ENCODE assay signal across 11 mouse cellular contexts in genomic region chr12:84243076-84243770, GRCm38 (mm10). TPM values are rescaled to one million over a fixed set of nuclear protein-coding genes. Genes with fewer than 3 reads are reported as not detected.
DNase-seq lines count a peak whose midpoint lies in the region; TF ChIP-seq lines count a peak whose summit lies in the region.
"Had no signal": no experiment of that assay in that cellular context is flagged by ENCODE, and none has a peak within 500 bp of the region (broad histone marks: within the 10 kb centered on the region; RNA-seq: fewer than 3 reads in every experiment).

No protein-coding gene starts in this region.

- no peak for TF ChIP-seq CTCF in bone marrow macrophage, adult 2 months (IDR thresholded peaks at IDR 0.05; ENCODE audit: low read depth, low read length)
- no peak for TF ChIP-seq CTCF in kidney, adult 2 months (conservative IDR thresholded peaks at IDR 0.05; ENCODE audit: insufficient read depth, insufficient read length, low read depth, low read length)

- no peaks in the 10 kb centered on the region for H3K27me3 ChIP-seq in kidney, adult 2 months (replicated peaks; ENCODE audit: control insufficient read depth, insufficient read depth, low read length)
- H3K27me3 ChIP-seq: forebrain, embryonic 13.5 days had no signal

- peak; percentile 90 to 91 for DNase-seq in CD8-positive naive resting alpha-beta T cell, adult 2 months (ENCODE audit: low read depth in 2 of 2, low spot score in 2 of 2)
- peak; percentile 32 to 70 for DNase-seq in monocyte, adult 2 months (ENCODE audit: low read depth in 1 of 2, low spot score in 2 of 2)
- peak; percentile 74 to 90 for DNase-seq in thymus, adult 18-20 months
- DNase-seq in embryo, embryonic 9.5 days (ENCODE audit: extremely low spot score) = no peak
- no peak for DNase-seq in kidney, adult 2 months
- DNase-seq in frontal cortex, adult 2 months (ENCODE audit: extremely low spot score in 1 of 2, low spot score in 1 of 2) = no peak

- H3K27ac ChIP-seq in bone marrow macrophage, adult 2 months (ENCODE audit: insufficient read depth, low read depth, low read length) = peak overlapping the region; percentile 29
- H3K27ac ChIP-seq in kidney, adult 2 months (ENCODE audit: insufficient read depth, low read depth, low read length) = no peak overlapping the region
- H3K27ac ChIP-seq: embryonic facial prominence, embryonic 10.5 days; forebrain, embryonic 13.5 days; left cerebral cortex, adult 2 months had no signal

- 75% methylated on average over 7 of the region's 7 CpGs for WGBS in kidney, adult 2 months

- H3K4me3 ChIP-seq in bone marrow macrophage, adult 2 months (ENCODE audit: insufficient read depth, low read length) = no peak overlapping the region
- no peak overlapping the region for H3K4me3 ChIP-seq in kidney, adult 2 months (ENCODE audit: insufficient read depth, low read depth, low read length)
- H3K4me3 ChIP-seq: embryonic facial prominence, embryonic 10.5 days; forebrain, embryonic 13.5 days; left cerebral cortex, adult 2 months; myocyte had no signal

- H3K36me3 ChIP-seq in kidney, adult 2 months (ENCODE audit: control insufficient read depth, insufficient read depth, low read length) = no peaks in the 10 kb centered on the region
- H3K36me3 ChIP-seq: embryonic facial prominence, embryonic 10.5 days had no signal

- peaks cover 12% of the 10 kb centered on the region for H3K4me1 ChIP-seq in bone marrow macrophage, adult 2 months (ENCODE audit: control insufficient read depth, insufficient read depth, low read length)
- H3K4me1 ChIP-seq in kidney, adult 2 months (ENCODE audit: control insufficient read depth, insufficient read depth, low read length) = no peaks in the 10 kb centered on the region
- H3K4me1 ChIP-seq: forebrain, embryonic 13.5 days had no signal

- TF ChIP-seq POLR2A in bone marrow macrophage, adult 2 months (IDR thresholded peaks at IDR 0.05; ENCODE audit: borderline replicate concordance, low read depth, low read length) = no peak
- no peak for TF ChIP-seq POLR2A in kidney, adult 2 months (IDR thresholded peaks at IDR 0.05; ENCODE audit: low read depth, low read length)

RNA-seq across cellular contexts. Expression of gene Elmsan1, which starts 24.5 kb away (rescaled TPM):
- 26.6 and 33.7 TPM in 2 replicates for polyA plus RNA-seq in bone marrow macrophage, adult 2 months (2012; ENCODE audit: insufficient read depth, insufficient read length, missing spikeins)
- polyA plus RNA-seq in kidney, adult 2 months (2012; rRNA removed) = 6.7 and 7.4 TPM in 2 replicates
- polyA plus RNA-seq in frontal cortex, adult 2 months (2012; rRNA removed) = 8.6 and 8.7 TPM in 2 replicates

RNA-seq across cellular contexts. Expression of gene Ptgr2, which starts 41.8 kb away (rescaled TPM):
- 46.7 and 50.7 TPM in 2 replicates for polyA plus RNA-seq in bone marrow macrophage, adult 2 months (2012; ENCODE audit: insufficient read depth, insufficient read length, missing spikeins)
- 31.0 and 50.5 TPM in 2 replicates for polyA plus RNA-seq in kidney, adult 2 months (2012; rRNA removed)
- polyA plus RNA-seq in frontal cortex, adult 2 months (2012; rRNA removed) = 34.4 and 39.4 TPM in 2 replicates

Comparison
In these comparisons a context has a peak if more than half of its experiments do, and no peak if none do; other contexts are left out.
1. DNase-seq: peak in CD8-positive naive resting alpha-beta T cell, adult 2 months (2 of 2), monocyte, adult 2 months (2 of 2) and thymus, adult 18-20 months (2 of 2); none in embryo, embryonic 9.5 days (single experiment), kidney, adult 2 months (single experiment) and frontal cortex, adult 2 months (0 of 2).